Mouse (Mus musculus): ENCODE results near the gene Tradd. TPM values are rescaled to one million over a fixed set of nuclear protein-coding genes. Genes with fewer than 3 reads are reported as not detected.

The Tradd gene
- polyA plus RNA-seq, 1 experiment from 2014 or later, result 18.3 TPM

- Histone ChIP-seq H3K36me3 (peaks cover 13% of the 10 kb centered on the region), H3K27me3 (replicated peaks) (peaks cover 64% of the 10 kb centered on the region), H3K4me3 (no peak overlapping the region), H3K4me1 (peaks cover 48% of the 10 kb centered on the region), H3K9ac (no peak overlapping the region), H3K4me2 (no peak overlapping the region), H3K27ac (replicated peaks) (no peak overlapping the region), H3K9me3 (no peaks in the 10 kb centered on the region)
- 65% methylated on average over 7 of the region's 7 CpGs for WGBS
- no peak for ATAC-seq (ENCODE audit: extremely low read depth, insufficient number of reproducible peaks, low FRiP score, low TSS enrichment)
Measured at GRCm38 (mm10) chr8:105257318-105258114, 6.9 kb downstream of the Tradd start.

GRCm38 (mm10) chr8:105254966-105255350 is 9.5 kb downstream of the Tradd start, which contains the start of gene B3gnt9:
Gene B3gnt9, minus strand, starts transcription at chr8:105255153.
- H3K36me3 ChIP-seq, result peaks cover 36% of the 10 kb centered on the region
- peak within 1 kb of the TSS; percentile 100 for H3K4me2 ChIP-seq
- H3K9me3 ChIP-seq, result no peaks in the 10 kb centered on the region
- peak within 1 kb of the TSS; percentile 89 for H3K9ac ChIP-seq
- 2% methylated on average over 14 of the region's 14 CpGs for WGBS
- peak; percentile 35; the same call in 1 of the 2 replicates for ATAC-seq (ENCODE audit: extremely low read depth, insufficient number of reproducible peaks, low FRiP score, low TSS enrichment)
- peak within 1 kb of the TSS; percentile 83 for H3K27ac ChIP-seq (replicated peaks)
- H3K4me1 ChIP-seq, result peaks cover 45% of the 10 kb centered on the region
- peak within 1 kb of the TSS; percentile 75 for H3K4me3 ChIP-seq
- H3K27me3 ChIP-seq (replicated peaks), result peaks cover 42% of the 10 kb centered on the region

- H3K4me1 ChIP-seq, result peaks cover 39% of the 10 kb centered on the region
- H3K9me3 ChIP-seq, result no peaks in the 10 kb centered on the region
- peak overlapping the region; percentile 89 for H3K9ac ChIP-seq
- peak overlapping the region; percentile 75 for H3K4me3 ChIP-seq
- ATAC-seq (ENCODE audit: extremely low read depth, insufficient number of reproducible peaks, low FRiP score, low TSS enrichment), result peak; percentile 68
- 1% methylated on average over 70 of the region's 74 CpGs for WGBS
- H3K27ac ChIP-seq (replicated peaks), result peak overlapping the region; percentile 83
- peaks cover 36% of the 10 kb centered on the region for H3K27me3 ChIP-seq (replicated peaks)
- peaks cover 42% of the 10 kb centered on the region for H3K36me3 ChIP-seq
- peak overlapping the region; percentile 100 for H3K4me2 ChIP-seq
Measured at GRCm38 (mm10) chr8:105254152-105254965, 10.1 kb downstream of the Tradd start.

- peak overlapping the region; percentile 89 for H3K9ac ChIP-seq
- H3K36me3 ChIP-seq, result peaks cover 48% of the 10 kb centered on the region
- H3K4me1 ChIP-seq, result peaks cover 33% of the 10 kb centered on the region
- H3K4me2 ChIP-seq, result peak overlapping the region; percentile 100
- ATAC-seq (ENCODE audit: extremely low read depth, insufficient number of reproducible peaks, low FRiP score, low TSS enrichment), result no peak
- WGBS, result 43% methylated on average over 20 of the region's 20 CpGs
- H3K27ac ChIP-seq (replicated peaks), result no peak overlapping the region
- H3K9me3 ChIP-seq, result no peaks in the 10 kb centered on the region
- peaks cover 30% of the 10 kb centered on the region for H3K27me3 ChIP-seq (replicated peaks)
- peak overlapping the region; percentile 75 for H3K4me3 ChIP-seq
Measured at GRCm38 (mm10) chr8:105253766-105254151, 10.7 kb downstream of the Tradd start.

- 60% methylated on average over 10 of the region's 10 CpGs for WGBS
- H3K9ac ChIP-seq, result 0 out of 2 replicates have a peak overlapping the region, but pooled peaks have one; percentile 89
- H3K27me3 ChIP-seq (replicated peaks), result peaks cover 21% of the 10 kb centered on the region
- H3K4me3 ChIP-seq, result no peak overlapping the region
- H3K27ac ChIP-seq (replicated peaks), result no peak overlapping the region
- peaks cover 29% of the 10 kb centered on the region for H3K4me1 ChIP-seq
- peak overlapping the region; percentile 100; the same call in 1 of the 2 replicates for H3K4me2 ChIP-seq
- no peaks in the 10 kb centered on the region for H3K9me3 ChIP-seq
- no peak for ATAC-seq (ENCODE audit: extremely low read depth, insufficient number of reproducible peaks, low FRiP score, low TSS enrichment)
- peaks cover 57% of the 10 kb centered on the region for H3K36me3 ChIP-seq
Measured at GRCm38 (mm10) chr8:105252680-105253537, 11.5 kb downstream of the Tradd start.

GRCm38 (mm10) chr8:105251954-105252353 is 12.5 kb downstream of the Tradd start:
- Histone ChIP-seq H3K27me3 (replicated peaks) (peaks cover 14% of the 10 kb centered on the region), H3K9me3 (no peaks in the 10 kb centered on the region), H3K4me1 (peaks cover 29% of the 10 kb centered on the region), H3K27ac (replicated peaks) (no peak overlapping the region), H3K4me2 (no peak overlapping the region), H3K4me3 (no peak overlapping the region), H3K9ac (no peak overlapping the region), H3K36me3 (peaks cover 66% of the 10 kb centered on the region)
- WGBS, result 87% methylated on average over 6 of the region's 6 CpGs
- ATAC-seq (ENCODE audit: extremely low read depth, insufficient number of reproducible peaks, low FRiP score, low TSS enrichment), result no peak

GRCm38 (mm10) chr8:105241016-105241415 is 23.4 kb downstream of the Tradd start:
- WGBS, result 90% methylated on average over 7 of the region's 7 CpGs
- Histone ChIP-seq H3K27me3 (replicated peaks) (no peaks in the 10 kb centered on the region), H3K4me2 (no peak overlapping the region), H3K4me3 (no peak overlapping the region), H3K27ac (replicated peaks) (no peak overlapping the region), H3K36me3 (peaks cover 62% of the 10 kb centered on the region), H3K9ac (no peak overlapping the region), H3K4me1 (no peaks in the 10 kb centered on the region), H3K9me3 (no peaks in the 10 kb centered on the region)
- ATAC-seq (ENCODE audit: extremely low read depth, insufficient number of reproducible peaks, low FRiP score, low TSS enrichment), result no peak

GRCm38 (mm10) chr8:105237442-105238142 is 26.8 kb downstream of the Tradd start:
- 90% methylated on average over 14 of the region's 14 CpGs for WGBS
- Histone ChIP-seq H3K4me1 (no peaks in the 10 kb centered on the region), H3K9me3 (no peaks in the 10 kb centered on the region), H3K36me3 (peaks cover 60% of the 10 kb centered on the region), H3K4me3 (no peak overlapping the region), H3K4me2 (no peak overlapping the region), H3K9ac (no peak overlapping the region), H3K27me3 (replicated peaks) (no peaks in the 10 kb centered on the region), H3K27ac (replicated peaks) (no peak overlapping the region)
- no peak for ATAC-seq (ENCODE audit: extremely low read depth, insufficient number of reproducible peaks, low FRiP score, low TSS enrichment)

GRCm38 (mm10) chr8:105235206-105235605 is 29.2 kb downstream of the Tradd start:
- H3K36me3 ChIP-seq, result peaks cover 38% of the 10 kb centered on the region
- H3K4me2 ChIP-seq, result no peak overlapping the region
- H3K4me3 ChIP-seq, result no peak overlapping the region
- WGBS, result 70% methylated on average over 1 of the region's 1 CpGs
- no peak overlapping the region for H3K9ac ChIP-seq
- H3K4me1 ChIP-seq, result 0 out of 2 replicates have a peak, but pooled peaks cover 7% of the 10 kb centered on the region
- no peak overlapping the region for H3K27ac ChIP-seq (replicated peaks)
- ATAC-seq (ENCODE audit: extremely low read depth, insufficient number of reproducible peaks, low FRiP score, low TSS enrichment), result no peak
- no peaks in the 10 kb centered on the region for H3K27me3 ChIP-seq (replicated peaks)
- H3K9me3 ChIP-seq, result no peaks in the 10 kb centered on the region

- WGBS, result 79% methylated on average over 1 of the region's 1 CpGs
- no peaks in the 10 kb centered on the region for H3K27me3 ChIP-seq (replicated peaks)
- H3K9ac ChIP-seq, result no peak overlapping the region
- 0 out of 2 replicates have a peak, but pooled peaks cover 7% of the 10 kb centered on the region for H3K4me1 ChIP-seq
- no peaks in the 10 kb centered on the region for H3K9me3 ChIP-seq
- no peak overlapping the region for H3K4me2 ChIP-seq
- peaks cover 20% of the 10 kb centered on the region for H3K36me3 ChIP-seq
- no peak for ATAC-seq (ENCODE audit: extremely low read depth, insufficient number of reproducible peaks, low FRiP score, low TSS enrichment)
- no peak overlapping the region for H3K27ac ChIP-seq (replicated peaks)
- H3K4me3 ChIP-seq, result no peak overlapping the region
Measured at GRCm38 (mm10) chr8:105233126-105233935, 31.1 kb downstream of the Tradd start.
